Mouse (Mus musculus) lung, embryonic 16.5 days (tissue): ENCODE measurements around the gene Zfp981. TPM values are rescaled to one million over a fixed set of nuclear protein-coding genes. Genes with fewer than 3 reads are reported as not detected.
"Not testable (repeated sequence)": the region's sequence is repeated elsewhere in the genome, so short reads cannot be mapped to it uniquely, and the experiment has no call there.

Experiments
- ATAC-seq: fragments of 200-750 bp; cut with Nextera tagmentation; 2 replicates; pipeline ENCODE4 v1.8.0; 2017; ENCODE audit warnings: low read depth, mild to moderate bottlenecking, moderate library complexity
- H3K27ac ChIP-seq: fragments of 300-500 bp; sonication (generic); 2 replicates; pipeline ENCODE4 v1.5.1; 2014; ENCODE audit warnings: mild to moderate bottlenecking, control low read depth, low read length
- H3K27me3 ChIP-seq: fragments of 300-500 bp; sonication (generic); 2 replicates; pipeline ENCODE4 v1.6.1; 2014; ENCODE audit warnings: low read depth, low read length, mixed read lengths; ENCODE audit not compliant: control insufficient read depth, insufficient read depth
- H3K36me3 ChIP-seq: fragments of 300-500 bp; sonication (generic); 2 replicates; pipeline ENCODE4 v1.6.1; 2014; ENCODE audit warnings: low read length; ENCODE audit not compliant: control insufficient read depth, insufficient read depth
- H3K4me1 ChIP-seq: fragments of 300-500 bp; sonication (generic); replicated peaks from 2 replicates; pipeline ENCODE4 v1.6.1; 2014; ENCODE audit warnings: low read length, mixed read lengths; ENCODE audit not compliant: control insufficient read depth, insufficient read depth
- H3K4me2 ChIP-seq: fragments of 300-500 bp; sonication (generic); 2 replicates; pipeline ENCODE4 v1.6.1; 2014; ENCODE audit warnings: low read depth, low read length, control low read depth
- H3K4me3 ChIP-seq: fragments of 300-500 bp; sonication (generic); 2 replicates; pipeline ENCODE4 v1.5.1; 2014; ENCODE audit warnings: mild to moderate bottlenecking, low read length, control low read depth
- H3K9ac ChIP-seq: fragments of 300-500 bp; sonication (generic); 2 replicates; pipeline ENCODE4 v1.6.1; 2014; ENCODE audit warnings: low read length, control low read depth
- H3K9me3 ChIP-seq: fragments of 300-500 bp; sonication (generic); 2 replicates; pipeline ENCODE4 v1.6.1; 2016; ENCODE audit warnings: low read length; ENCODE audit not compliant: control insufficient read depth
- WGBS: fragments of 180-500 bp; shearing (Covaris S2); extraction: QIAGEN DNeasy Blood & Tissue Kit; methylation state at CpG from one replicate; pipeline ENCODE4 v1.1.7; 2014; 5-methylcytosine and 5-hydroxymethylcytosine counted together
- polyA plus RNA-seq: library from polyadenylated mRNA; unstranded; fragments of >200 nt; fragmentation: Nextera tagmentation; extraction: Ambion mirVana; gene quantifications from 2 replicates; pipeline ENCODE4 v1.2.1, GENCODE M21; 2015

Gene Zfp981
- polyA plus RNA-seq, 1 experiment from 2014 or later = not detected

DNA sequence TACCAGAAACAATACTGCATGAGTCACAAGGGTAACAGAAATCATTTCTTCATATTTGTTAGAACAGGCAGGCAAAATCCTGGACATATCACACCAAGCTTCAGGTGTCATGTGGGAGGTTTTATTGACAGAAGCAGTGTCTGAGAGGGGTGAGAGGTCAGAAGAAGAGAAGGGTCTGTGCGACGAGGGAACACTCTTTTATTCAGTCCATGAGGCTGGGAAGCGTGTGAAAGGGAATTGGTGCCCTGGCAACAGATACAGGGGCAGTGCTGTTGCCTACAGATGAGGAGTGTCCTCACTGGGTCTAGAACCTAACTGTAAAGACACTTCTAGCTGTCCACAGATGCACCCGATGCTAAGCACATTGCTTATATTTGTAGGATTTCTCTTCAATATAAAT is 6.8 kb upstream of the Zfp981 start:
- peak; percentile 31; the same call in 1 of the 2 replicates for ATAC-seq
- H3K27me3 ChIP-seq = no peaks in the 10 kb centered on the region
- H3K4me2 ChIP-seq = no peak overlapping the region
- H3K9ac ChIP-seq = no peak overlapping the region
- no peaks in the 10 kb centered on the region for H3K4me1 ChIP-seq
- no peak overlapping the region for H3K4me3 ChIP-seq
- H3K27ac ChIP-seq = no peak overlapping the region
- peaks cover 42% of the 10 kb centered on the region for H3K9me3 ChIP-seq
- 63% methylated on average over 4 of the region's 4 CpGs for WGBS
- no peaks in the 10 kb centered on the region for H3K36me3 ChIP-seq

DNA sequence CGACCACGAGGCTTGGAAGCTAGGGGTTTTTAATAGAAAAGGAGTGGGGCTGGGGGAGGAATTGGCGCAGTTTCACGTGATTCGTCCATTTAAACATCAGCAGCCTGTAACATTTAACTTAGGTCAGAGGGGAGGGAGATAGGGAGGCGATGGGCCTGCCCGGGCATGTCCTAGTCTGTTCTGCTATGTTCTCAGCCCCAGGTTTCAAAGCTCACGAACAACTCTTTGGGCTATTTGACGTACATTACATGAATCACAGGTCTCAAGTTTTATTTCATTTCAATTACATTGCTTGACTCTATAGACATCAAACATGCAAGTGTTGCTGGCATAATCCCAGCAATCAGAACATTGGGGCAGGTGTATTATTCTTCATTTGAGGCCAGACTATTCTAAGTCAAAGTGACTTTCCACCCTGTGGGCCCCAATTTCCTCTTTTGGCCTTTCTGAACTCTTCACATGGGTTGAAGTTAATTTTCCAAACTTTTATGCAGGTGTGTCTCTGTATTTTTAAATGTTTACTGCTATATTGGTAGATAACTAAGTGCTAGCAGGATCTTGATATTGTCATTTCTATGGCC is 4.0 kb upstream of the Zfp981 start:
- H3K4me2 ChIP-seq = not testable (repeated sequence)
- H3K9me3 ChIP-seq = peaks cover 39% of the 10 kb centered on the region

DNA sequence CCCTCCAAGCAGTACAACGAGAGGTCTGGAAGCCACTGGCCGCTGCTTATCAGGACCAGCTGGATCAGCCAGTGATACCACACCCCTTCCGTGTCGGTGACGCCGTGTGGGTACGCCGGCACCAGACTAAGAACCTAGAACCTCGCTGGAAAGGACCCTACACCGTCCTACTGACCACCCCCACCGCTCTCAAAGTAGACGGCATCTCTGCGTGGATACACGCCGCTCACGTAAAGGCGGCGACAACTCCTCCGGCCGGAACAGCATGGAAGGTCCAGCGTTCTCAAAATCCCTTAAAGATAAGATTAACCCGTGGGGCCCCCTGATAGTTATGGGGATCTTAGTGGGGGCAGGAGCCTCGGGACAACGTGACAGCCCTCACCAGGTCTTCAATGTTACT is 7.2 kb downstream of the Zfp981 start:
- not testable (repeated sequence) for H3K27ac ChIP-seq, H3K4me2 ChIP-seq, H3K9ac ChIP-seq, H3K4me3 ChIP-seq, H3K9me3 ChIP-seq, H3K36me3 ChIP-seq, ATAC-seq, H3K27me3 ChIP-seq, H3K4me1 ChIP-seq
- 92% methylated on average over 16 of the region's 24 CpGs for WGBS

More for the DNA sequence above, 4.0 kb upstream of the Zfp981 start:
- H3K4me1 ChIP-seq, H3K27ac ChIP-seq, H3K27me3 ChIP-seq, H3K4me3 ChIP-seq, H3K9ac ChIP-seq, H3K36me3 ChIP-seq, ATAC-seq: not testable (repeated sequence)
- 74% methylated on average over 9 of the region's 9 CpGs for WGBS

DNA sequence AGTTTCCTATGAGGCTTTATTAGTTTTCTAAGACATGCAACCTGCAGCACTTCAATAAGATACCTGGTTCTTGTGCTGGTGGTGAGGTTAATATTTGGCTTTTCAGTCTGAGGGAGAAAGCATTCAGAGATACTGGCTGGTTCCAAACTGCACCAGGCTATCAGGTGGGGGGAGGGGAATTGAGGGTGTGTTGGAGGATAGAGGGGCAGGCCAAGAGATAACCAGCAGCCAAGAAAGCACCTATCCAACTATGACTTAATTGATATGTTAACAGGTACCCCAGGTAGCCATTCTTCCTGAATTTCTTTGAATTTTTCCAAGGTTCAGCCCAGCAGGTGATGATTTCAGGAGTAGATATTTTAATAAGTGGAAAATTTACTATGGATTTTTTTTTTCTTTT is 10.0 kb downstream of the Zfp981 start:
- H3K9ac ChIP-seq, H3K36me3 ChIP-seq, H3K4me2 ChIP-seq, H3K4me1 ChIP-seq, H3K27ac ChIP-seq, H3K27me3 ChIP-seq, ATAC-seq, H3K4me3 ChIP-seq: not testable (repeated sequence)
- peaks cover 14% of the 10 kb centered on the region for H3K9me3 ChIP-seq

DNA sequence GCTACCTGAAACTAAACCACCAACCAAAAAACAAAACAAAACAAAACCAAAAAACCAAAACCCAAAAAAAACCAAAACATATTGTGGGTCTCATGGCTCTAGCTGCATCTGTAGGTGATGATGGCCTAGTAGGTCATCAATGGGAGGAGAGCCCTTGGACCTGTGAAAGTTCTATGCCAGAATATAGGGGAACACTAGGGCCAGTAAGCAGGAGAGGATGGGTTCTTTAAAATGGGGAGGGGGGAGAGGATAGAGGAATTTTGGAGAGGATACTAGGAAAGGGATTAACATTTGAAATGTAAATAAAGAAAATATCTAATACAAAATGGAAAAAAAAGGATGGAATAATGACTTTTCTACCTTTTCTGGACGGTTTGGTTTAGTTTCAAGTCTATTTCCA is 14.6 kb downstream of the Zfp981 start:
- no peak for ATAC-seq
- no peak overlapping the region for H3K4me3 ChIP-seq
- no peak overlapping the region for H3K9ac ChIP-seq
- WGBS = 34% methylated on average over 1 of the region's 1 CpGs
- H3K27ac ChIP-seq = no peak overlapping the region
- H3K27me3 ChIP-seq = no peaks in the 10 kb centered on the region
- H3K9me3 ChIP-seq = peaks cover 28% of the 10 kb centered on the region
- H3K4me2 ChIP-seq = no peak overlapping the region
- no peaks in the 10 kb centered on the region for H3K36me3 ChIP-seq
- no peaks in the 10 kb centered on the region for H3K4me1 ChIP-seq

DNA sequence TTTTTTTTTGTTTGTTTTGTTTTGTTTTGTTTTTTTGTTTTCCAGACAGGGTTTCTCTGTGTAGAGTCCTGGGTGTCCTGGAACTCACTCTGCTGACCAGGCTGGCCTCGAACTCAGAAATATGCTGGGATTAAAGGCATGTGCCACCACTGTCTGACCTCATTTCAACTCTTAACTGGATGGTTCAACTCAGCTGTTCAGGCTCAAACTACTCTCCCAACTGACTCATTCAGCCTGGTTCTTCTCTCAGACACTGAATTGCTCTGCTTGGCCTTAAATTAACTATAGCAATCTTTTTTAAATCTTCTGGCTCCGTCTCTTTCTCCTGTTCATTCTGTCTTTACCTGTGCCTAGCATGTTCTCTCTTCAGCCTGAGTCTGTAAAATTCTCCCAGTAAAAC is 15.3 kb downstream of the Zfp981 start:
- not testable (repeated sequence) for ATAC-seq, H3K27ac ChIP-seq, H3K9ac ChIP-seq, H3K4me1 ChIP-seq, H3K36me3 ChIP-seq, H3K27me3 ChIP-seq, H3K4me3 ChIP-seq, H3K4me2 ChIP-seq
- WGBS = 52% methylated on average over 2 of the region's 2 CpGs
- peaks cover 29% of the 10 kb centered on the region for H3K9me3 ChIP-seq

DNA sequence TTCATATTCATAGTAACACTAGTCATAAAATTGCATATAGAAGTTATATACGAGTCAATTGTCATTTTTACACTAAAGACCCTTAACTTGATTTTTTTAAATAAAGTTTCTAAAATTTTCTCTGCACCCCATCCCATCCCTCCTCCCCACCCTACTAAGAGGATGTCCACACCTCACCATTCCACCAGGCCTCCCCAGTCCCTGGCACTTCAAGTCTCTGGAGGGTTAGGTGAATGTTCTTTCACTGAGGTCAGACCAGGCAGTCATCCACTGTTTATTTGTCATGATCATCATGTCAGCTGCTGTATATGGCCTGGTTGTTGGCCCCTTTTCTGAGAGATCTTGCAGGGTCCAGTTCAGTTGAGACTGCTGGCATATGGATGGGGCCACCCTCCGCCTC is 18.9 kb downstream of the Zfp981 start:
- peaks cover 49% of the 10 kb centered on the region for H3K9me3 ChIP-seq
- 82% methylated on average over 2 of the region's 2 CpGs for WGBS
- no peaks in the 10 kb centered on the region for H3K27me3 ChIP-seq
- no peak overlapping the region for H3K4me2 ChIP-seq
- no peak for ATAC-seq
- no peak overlapping the region for H3K4me3 ChIP-seq
- no peak overlapping the region for H3K27ac ChIP-seq
- H3K9ac ChIP-seq = no peak overlapping the region
- no peaks in the 10 kb centered on the region for H3K4me1 ChIP-seq
- no peaks in the 10 kb centered on the region for H3K36me3 ChIP-seq

DNA sequence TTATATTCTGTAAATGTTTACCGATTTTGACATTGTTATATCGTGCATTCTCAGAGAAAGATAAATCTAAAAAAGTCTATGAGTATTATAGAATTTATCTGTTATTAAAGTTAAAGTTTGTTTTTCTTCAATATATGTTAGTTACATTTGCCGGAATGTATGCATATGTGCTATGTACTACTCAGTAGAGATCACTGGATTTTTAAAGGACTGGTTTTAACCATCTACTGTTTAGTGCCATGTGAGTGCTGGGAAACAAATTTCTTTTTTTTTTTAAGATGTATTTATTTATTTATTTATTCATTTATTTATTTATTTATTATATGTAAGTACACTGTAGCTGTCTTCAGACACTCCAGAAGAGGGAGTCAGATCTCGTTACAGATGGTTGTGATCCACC is 32.7 kb downstream of the Zfp981 start:
- Histone ChIP-seq H3K9me3 (peaks cover 30% of the 10 kb centered on the region), H3K27ac (no peak overlapping the region), H3K9ac (no peak overlapping the region), H3K36me3 (no peaks in the 10 kb centered on the region), H3K4me1 (no peaks in the 10 kb centered on the region), H3K4me3 (no peak overlapping the region), H3K27me3 (no peaks in the 10 kb centered on the region), H3K4me2 (no peak overlapping the region)
- no peak for ATAC-seq
- 82% methylated on average over 4 of the region's 4 CpGs for WGBS

DNA sequence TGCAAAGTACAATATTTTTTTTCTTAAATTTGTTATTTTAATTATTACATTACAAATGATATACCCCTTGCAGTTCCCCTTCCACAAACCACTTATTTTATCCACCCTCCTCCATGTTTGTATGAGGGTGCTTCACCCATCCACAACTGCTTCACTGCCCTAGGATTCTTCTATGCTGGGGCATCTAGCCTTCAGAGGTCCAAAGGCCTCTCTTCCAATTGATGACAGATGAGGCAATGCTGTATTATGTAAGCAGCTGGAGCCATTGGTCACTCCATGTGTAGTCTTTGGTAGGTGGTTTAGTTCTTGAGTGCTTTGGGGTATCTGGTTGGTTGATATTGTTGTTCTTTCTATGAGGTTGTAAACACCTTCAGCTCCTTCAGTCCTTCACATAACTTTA is 34.1 kb downstream of the Zfp981 start:
- Histone ChIP-seq H3K4me1 (no peaks in the 10 kb centered on the region), H3K4me3 (no peak overlapping the region), H3K27me3 (no peaks in the 10 kb centered on the region), H3K36me3 (no peaks in the 10 kb centered on the region), H3K9me3 (peaks cover 32% of the 10 kb centered on the region), H3K9ac (no peak overlapping the region), H3K27ac (no peak overlapping the region), H3K4me2 (no peak overlapping the region)
- ATAC-seq = no peak
